Mouse (Mus musculus): ENCODE results near the gene Igf1r. TPM values are rescaled to one million over a fixed set of nuclear protein-coding genes. Genes with fewer than 3 reads are reported as not detected.

Igf1r gene
- polyA plus RNA-seq, 1 experiment from 2014 or later = 47.2 TPM

- H3K9ac ChIP-seq (replicated peaks) = no peak overlapping the region
- ATAC-seq (ENCODE audit: insufficient number of reproducible peaks, insufficient read depth, low FRiP score, low TSS enrichment, low read depth) = no peak
- no peak overlapping the region for H3K27ac ChIP-seq
- H3K9me3 ChIP-seq = no peaks in the 10 kb centered on the region
- no peaks in the 10 kb centered on the region for H3K36me3 ChIP-seq
- no peak overlapping the region for H3K4me3 ChIP-seq (replicated peaks)
- 92% methylated on average over 6 of the region's 6 CpGs for WGBS
- no peaks in the 10 kb centered on the region for H3K27me3 ChIP-seq
- peaks cover 60% of the 10 kb centered on the region for H3K4me1 ChIP-seq (replicated peaks)
- no peak overlapping the region for H3K4me2 ChIP-seq
These were observed 113.3 kb downstream of the Igf1r start for GRCm38 (mm10) chr7:68065904-68066303.

DNA sequence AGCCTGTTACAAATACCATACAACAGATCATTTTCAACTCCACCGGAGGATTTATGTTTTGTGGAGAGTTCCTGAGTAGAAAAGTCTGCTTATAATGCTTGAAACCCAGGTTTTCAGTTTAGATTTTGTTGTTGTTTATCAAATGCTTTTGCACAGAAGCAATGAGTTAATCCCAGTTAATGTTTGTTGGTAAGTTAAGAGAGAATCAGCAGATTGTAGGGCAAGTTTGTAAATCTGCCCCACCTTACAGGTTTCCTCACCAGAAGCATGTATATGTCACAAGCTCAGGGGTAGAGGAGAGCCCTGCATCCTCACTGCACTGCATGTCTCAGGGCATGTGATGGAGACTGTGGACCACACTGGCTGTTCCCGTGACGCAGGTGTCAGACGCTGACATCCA lies 114.7 kb downstream of the Igf1r start:
- no peaks in the 10 kb centered on the region for H3K9me3 ChIP-seq
- H3K27ac ChIP-seq = no peak overlapping the region
- H3K9ac ChIP-seq (replicated peaks) = no peak overlapping the region
- no peaks in the 10 kb centered on the region for H3K27me3 ChIP-seq
- no peak overlapping the region for H3K4me2 ChIP-seq
- H3K4me1 ChIP-seq (replicated peaks) = peaks cover 59% of the 10 kb centered on the region
- no peak overlapping the region for H3K4me3 ChIP-seq (replicated peaks)
- H3K36me3 ChIP-seq = no peaks in the 10 kb centered on the region
- no peak for ATAC-seq (ENCODE audit: insufficient number of reproducible peaks, insufficient read depth, low FRiP score, low TSS enrichment, low read depth)
- 93% methylated on average over 4 of the region's 4 CpGs for WGBS

GRCm38 (mm10) chr7:68069324-68069723 lies 116.7 kb downstream of the Igf1r start:
- Histone ChIP-seq H3K27me3 (no peaks in the 10 kb centered on the region), H3K4me2 (no peak overlapping the region), H3K36me3 (no peaks in the 10 kb centered on the region), H3K27ac (no peak overlapping the region), H3K4me1 (replicated peaks) (peaks cover 62% of the 10 kb centered on the region), H3K4me3 (replicated peaks) (no peak overlapping the region), H3K9ac (replicated peaks) (no peak overlapping the region), H3K9me3 (no peaks in the 10 kb centered on the region)
- WGBS = 74% methylated on average over 7 of the region's 7 CpGs
- ATAC-seq (ENCODE audit: insufficient number of reproducible peaks, insufficient read depth, low FRiP score, low TSS enrichment, low read depth) = no peak

GRCm38 (mm10) chr7:68070030-68070429 lies 117.4 kb downstream of the Igf1r start:
- no peak overlapping the region for H3K9ac ChIP-seq (replicated peaks)
- no peak overlapping the region for H3K4me2 ChIP-seq
- H3K27ac ChIP-seq = no peak overlapping the region
- H3K36me3 ChIP-seq = no peaks in the 10 kb centered on the region
- H3K9me3 ChIP-seq = no peaks in the 10 kb centered on the region
- WGBS = 39% methylated on average over 3 of the region's 3 CpGs
- H3K4me3 ChIP-seq (replicated peaks) = no peak overlapping the region
- no peaks in the 10 kb centered on the region for H3K27me3 ChIP-seq
- no peak for ATAC-seq (ENCODE audit: insufficient number of reproducible peaks, insufficient read depth, low FRiP score, low TSS enrichment, low read depth)
- peaks cover 62% of the 10 kb centered on the region for H3K4me1 ChIP-seq (replicated peaks)

DNA sequence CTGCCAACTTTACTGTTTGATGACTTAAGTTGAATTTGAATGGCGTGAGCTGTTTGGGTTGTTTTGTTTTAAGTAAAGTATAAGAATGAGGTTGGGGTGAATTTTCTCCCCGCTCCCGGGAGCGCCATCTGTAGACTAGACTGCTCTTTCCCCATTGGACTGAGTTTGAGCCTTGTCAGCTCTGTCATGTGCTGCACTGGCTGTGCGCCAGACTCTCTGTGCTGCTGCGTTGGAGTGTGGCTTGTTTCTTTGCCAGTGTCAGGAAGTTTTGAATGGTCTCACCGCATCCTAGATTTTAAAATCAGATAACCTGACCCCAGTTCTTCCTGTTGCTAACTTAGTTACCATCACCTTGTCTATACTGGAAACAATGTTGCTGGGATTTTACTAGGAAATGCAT lies 118.0 kb downstream of the Igf1r start:
- H3K4me2 ChIP-seq = no peak overlapping the region
- H3K27ac ChIP-seq = no peak overlapping the region
- H3K9ac ChIP-seq (replicated peaks) = no peak overlapping the region
- WGBS = 47% methylated on average over 7 of the region's 7 CpGs
- H3K4me3 ChIP-seq (replicated peaks) = no peak overlapping the region
- ATAC-seq (ENCODE audit: insufficient number of reproducible peaks, insufficient read depth, low FRiP score, low TSS enrichment, low read depth) = no peak
- H3K9me3 ChIP-seq = no peaks in the 10 kb centered on the region
- no peaks in the 10 kb centered on the region for H3K36me3 ChIP-seq
- H3K27me3 ChIP-seq = no peaks in the 10 kb centered on the region
- H3K4me1 ChIP-seq (replicated peaks) = peaks cover 62% of the 10 kb centered on the region

GRCm38 (mm10) chr7:68071050-68071449 lies 118.4 kb downstream of the Igf1r start:
- WGBS = 82% methylated on average over 3 of the region's 3 CpGs
- no peak overlapping the region for H3K27ac ChIP-seq
- H3K9ac ChIP-seq (replicated peaks) = no peak overlapping the region
- H3K9me3 ChIP-seq = no peaks in the 10 kb centered on the region
- H3K27me3 ChIP-seq = no peaks in the 10 kb centered on the region
- no peaks in the 10 kb centered on the region for H3K36me3 ChIP-seq
- ATAC-seq (ENCODE audit: insufficient number of reproducible peaks, insufficient read depth, low FRiP score, low TSS enrichment, low read depth) = no peak
- peaks cover 61% of the 10 kb centered on the region for H3K4me1 ChIP-seq (replicated peaks)
- H3K4me2 ChIP-seq = no peak overlapping the region
- no peak overlapping the region for H3K4me3 ChIP-seq (replicated peaks)

GRCm38 (mm10) chr7:68071749-68072148 lies 119.1 kb downstream of the Igf1r start:
- Histone ChIP-seq H3K4me1 (replicated peaks) (peaks cover 62% of the 10 kb centered on the region), H3K27ac (no peak overlapping the region), H3K36me3 (no peaks in the 10 kb centered on the region), H3K9me3 (no peaks in the 10 kb centered on the region), H3K9ac (replicated peaks) (no peak overlapping the region), H3K4me3 (replicated peaks) (no peak overlapping the region), H3K27me3 (no peaks in the 10 kb centered on the region), H3K4me2 (no peak overlapping the region)
- no peak for ATAC-seq (ENCODE audit: insufficient number of reproducible peaks, insufficient read depth, low FRiP score, low TSS enrichment, low read depth)
- 93% methylated on average over 11 of the region's 11 CpGs for WGBS

GRCm38 (mm10) chr7:68072524-68073459 lies 120.2 kb downstream of the Igf1r start:
- H3K36me3 ChIP-seq = no peaks in the 10 kb centered on the region
- peak; percentile 17; the same call in 1 of the 2 replicates for ATAC-seq (ENCODE audit: insufficient number of reproducible peaks, insufficient read depth, low FRiP score, low TSS enrichment, low read depth)
- 74% methylated on average over 14 of the region's 14 CpGs for WGBS
- peaks cover 65% of the 10 kb centered on the region for H3K4me1 ChIP-seq (replicated peaks)
- peak overlapping the region; percentile 40 for H3K4me2 ChIP-seq
- no peaks in the 10 kb centered on the region for H3K27me3 ChIP-seq
- no peaks in the 10 kb centered on the region for H3K9me3 ChIP-seq
- H3K27ac ChIP-seq = peak overlapping the region; percentile 76
- no peak overlapping the region for H3K4me3 ChIP-seq (replicated peaks)
- no peak overlapping the region for H3K9ac ChIP-seq (replicated peaks)

DNA sequence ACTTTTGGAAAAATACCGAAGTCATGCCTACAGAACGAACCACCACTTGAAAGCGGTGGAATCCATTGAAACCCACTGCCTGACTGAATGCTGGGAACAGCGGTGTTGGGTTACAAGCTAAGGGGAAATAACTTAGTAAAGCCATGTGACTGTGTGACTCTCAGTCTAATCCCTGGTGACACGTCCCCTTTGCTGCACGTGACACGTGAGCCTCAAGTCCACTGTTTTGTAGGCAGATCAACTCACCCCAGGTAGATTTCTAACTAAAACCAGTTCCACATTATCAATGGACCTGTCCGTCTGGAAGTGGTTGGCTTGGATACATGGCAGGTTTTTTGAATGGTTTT lies 120.8 kb downstream of the Igf1r start:
- Histone ChIP-seq H3K36me3 (no peaks in the 10 kb centered on the region), H3K9ac (replicated peaks) (no peak overlapping the region; the same call in 1 of the 2 replicates), H3K4me3 (replicated peaks) (no peak overlapping the region), H3K4me2 (peak overlapping the region; percentile 40), H3K4me1 (replicated peaks) (peaks cover 67% of the 10 kb centered on the region), H3K9me3 (no peaks in the 10 kb centered on the region), H3K27ac (peak overlapping the region; percentile 76), H3K27me3 (no peaks in the 10 kb centered on the region)
- ATAC-seq (ENCODE audit: insufficient number of reproducible peaks, insufficient read depth, low FRiP score, low TSS enrichment, low read depth) = peak; percentile 65; the same call in 1 of the 2 replicates
- 11% methylated on average over 8 of the region's 8 CpGs for WGBS

DNA sequence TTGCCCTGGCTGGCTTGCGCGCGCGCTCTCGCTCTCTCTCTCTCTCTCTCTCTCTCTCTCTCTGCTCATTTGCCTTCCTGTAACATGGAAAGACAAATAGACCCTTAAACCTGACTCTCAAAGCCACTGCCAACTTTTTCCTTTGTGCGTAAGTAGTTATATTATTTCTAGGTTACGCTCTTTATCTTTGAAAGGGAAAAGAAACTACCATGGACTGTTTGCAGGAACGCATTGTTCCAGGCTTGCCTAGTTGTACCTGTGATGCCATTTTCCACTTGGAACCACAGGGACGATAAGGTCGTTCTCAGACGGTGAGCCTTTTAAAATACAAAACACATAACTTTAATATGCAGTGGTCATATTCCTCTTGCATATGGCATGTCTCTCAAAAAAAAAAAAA lies 122.1 kb downstream of the Igf1r start:
- Histone ChIP-seq H3K4me2 (no peak overlapping the region), H3K27ac (no peak overlapping the region), H3K9me3 (no peaks in the 10 kb centered on the region), H3K4me1 (replicated peaks) (peaks cover 66% of the 10 kb centered on the region), H3K4me3 (replicated peaks) (no peak overlapping the region), H3K9ac (replicated peaks) (no peak overlapping the region), H3K27me3 (no peaks in the 10 kb centered on the region), H3K36me3 (no peaks in the 10 kb centered on the region)
- 93% methylated on average over 11 of the region's 11 CpGs for WGBS
- ATAC-seq (ENCODE audit: insufficient number of reproducible peaks, insufficient read depth, low FRiP score, low TSS enrichment, low read depth) = no peak

GRCm38 (mm10) chr7:68075401-68075800 lies 122.8 kb downstream of the Igf1r start:
- H3K9me3 ChIP-seq = no peaks in the 10 kb centered on the region
- no peak for ATAC-seq (ENCODE audit: insufficient number of reproducible peaks, insufficient read depth, low FRiP score, low TSS enrichment, low read depth)
- no peak overlapping the region for H3K9ac ChIP-seq (replicated peaks)
- no peak overlapping the region for H3K27ac ChIP-seq
- H3K4me3 ChIP-seq (replicated peaks) = no peak overlapping the region
- 82% methylated on average over 3 of the region's 3 CpGs for whole genome bisulfite sequencing
- peaks cover 66% of the 10 kb centered on the region for H3K4me1 ChIP-seq (replicated peaks)
- H3K4me2 ChIP-seq = no peak overlapping the region
- H3K36me3 ChIP-seq = no peaks in the 10 kb centered on the region
- H3K27me3 ChIP-seq = no peaks in the 10 kb centered on the region
